Mouse (Mus musculus) right cerebral cortex, postnatal 14 days (tissue): ENCODE results near the gene Irf2bp1.
A peak's percentile ranks its signal among the peaks of the same experiment; 100 is the strongest.

Experiments
- DNase-seq: peaks from one replicate; pipeline ENCODE4 v3.0.0; 2022

The Irf2bp1 gene

GRCm38 (mm10) chr7:19003902-19004630, at the start of gene Irf2bp1:
Gene Irf2bp1 (plus strand): TSS chr7:19004044.
- peak; percentile 92 for DNase-seq

GRCm38 (mm10) chr7:18957569-18958383, 46.1 kb upstream of the Irf2bp1 start:
- DNase-seq = peak; percentile 57

- DNase-seq = no peak
Measured at GRCm38 (mm10) chr7:18958384-18958766, 45.5 kb upstream of the Irf2bp1 start.

GRCm38 (mm10) chr7:18959446-18959845, 44.4 kb upstream of the Irf2bp1 start:
- DNase-seq = no peak

GRCm38 (mm10) chr7:18962171-18962792, 41.6 kb upstream of the Irf2bp1 start:
- DNase-seq = no peak

GRCm38 (mm10) chr7:18962795-18963194, 41.0 kb upstream of the Irf2bp1 start:
- DNase-seq = no peak

- DNase-seq = no peak
Measured at GRCm38 (mm10) chr7:18963294-18963843, 40.5 kb upstream of the Irf2bp1 start.

- no peak for DNase-seq
Measured at GRCm38 (mm10) chr7:18965312-18965711, 38.5 kb upstream of the Irf2bp1 start.

- no peak for DNase-seq
Measured at GRCm38 (mm10) chr7:18967603-18968002, 36.2 kb upstream of the Irf2bp1 start.

GRCm38 (mm10) chr7:18970956-18971355, 32.9 kb upstream of the Irf2bp1 start:
- no peak for DNase-seq

- no peak for DNase-seq
Measured at GRCm38 (mm10) chr7:18978381-18978780, 25.5 kb upstream of the Irf2bp1 start.

GRCm38 (mm10) chr7:18986503-18986902, 17.3 kb upstream of the Irf2bp1 start:
- no peak for DNase-seq

- DNase-seq = no peak
Measured at GRCm38 (mm10) chr7:18987100-18987499, 16.7 kb upstream of the Irf2bp1 start, which contains the start of gene Nanos2. Gene Nanos2 (plus strand): TSS chr7:18987400.

- no peak for DNase-seq
Measured at GRCm38 (mm10) chr7:18987747-18988146, 16.1 kb upstream of the Irf2bp1 start.

GRCm38 (mm10) chr7:18988780-18989179, 15.1 kb upstream of the Irf2bp1 start:
- no peak for DNase-seq

GRCm38 (mm10) chr7:18989995-18990394, 13.8 kb upstream of the Irf2bp1 start:
- DNase-seq = no peak

- peak; percentile 100 for DNase-seq
Measured at GRCm38 (mm10) chr7:18990601-18991295, 13.1 kb upstream of the Irf2bp1 start, which contains the start of gene Mypop. Gene Mypop (plus strand): TSS chr7:18991245.

GRCm38 (mm10) chr7:18991660-18992293, 12.1 kb upstream of the Irf2bp1 start:
- no peak for DNase-seq

GRCm38 (mm10) chr7:18992294-18992675, 11.6 kb upstream of the Irf2bp1 start:
- peak; percentile 56 for DNase-seq

GRCm38 (mm10) chr7:18993036-18993435, 10.8 kb upstream of the Irf2bp1 start:
- no peak for DNase-seq

- no peak for DNase-seq
Measured at GRCm38 (mm10) chr7:18998835-18999234, 5.0 kb upstream of the Irf2bp1 start.

- DNase-seq = no peak
Measured at GRCm38 (mm10) chr7:19000421-19000820, 3.4 kb upstream of the Irf2bp1 start.
